Mouse (Mus musculus) lung, postnatal 10 days (tissue): ENCODE results near the gene Bche.

Source experiments
- DNase-seq: peaks from one replicate; pipeline ENCODE4 v3.0.0; 2021

Bche gene

DNA sequence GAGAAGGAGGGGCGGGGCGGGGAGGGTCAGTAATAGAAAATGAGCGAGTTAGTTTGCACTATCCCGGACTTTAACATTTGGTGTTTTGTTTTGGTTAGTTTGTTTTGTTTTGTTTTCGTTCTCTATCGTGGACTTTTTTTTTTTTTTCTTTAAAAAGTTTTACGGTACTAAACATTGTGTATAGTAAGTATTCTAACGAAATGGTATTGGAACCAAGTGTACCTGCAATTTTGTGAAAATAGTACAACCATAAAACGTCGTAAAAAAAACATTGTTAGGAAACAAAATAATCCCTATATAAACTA lies at the start of gene Bche:
Gene Bche, minus strand, starts transcription at position 6 of the 305 bp plus-strand sequence.
- DNase-seq: no peak

DNA sequence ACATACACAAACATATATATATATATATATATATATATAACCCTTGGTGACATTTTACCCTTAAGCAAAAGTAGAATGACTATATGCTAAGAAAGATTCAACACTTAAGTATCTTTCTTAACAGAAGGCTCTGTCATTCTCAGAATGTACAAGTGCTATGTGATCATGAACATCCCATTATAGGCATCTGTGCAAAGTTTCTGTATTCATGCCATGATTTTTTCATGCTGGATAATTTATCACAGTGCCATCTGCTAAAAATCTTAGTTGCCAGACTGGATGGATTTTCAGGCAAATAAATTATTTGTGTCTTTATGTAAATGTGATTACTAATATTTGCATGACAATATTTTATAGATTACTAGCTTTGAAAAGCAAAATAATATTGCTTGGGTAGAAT lies 33.8 kb upstream of the Bche start:
- no peak for DNase-seq

DNA sequence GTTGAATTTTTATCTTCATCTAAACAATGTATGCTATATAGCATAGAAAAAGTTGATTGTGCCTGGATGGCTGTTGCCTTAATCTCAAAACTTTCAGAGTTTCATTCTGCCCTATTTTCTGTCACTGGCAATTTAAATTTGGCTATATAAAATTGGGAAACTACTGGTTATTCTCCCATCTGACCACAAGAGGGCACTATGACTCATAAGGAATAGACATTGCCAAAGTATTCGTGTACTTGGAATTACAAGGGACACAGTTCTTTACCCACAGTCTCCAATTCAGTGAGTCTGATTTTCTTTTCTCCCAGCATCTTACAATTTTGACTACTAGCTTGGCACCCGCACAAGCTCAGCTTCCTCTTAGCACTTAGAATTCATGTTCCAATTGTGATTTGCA lies 23.5 kb upstream of the Bche start:
- DNase-seq: no peak

DNA sequence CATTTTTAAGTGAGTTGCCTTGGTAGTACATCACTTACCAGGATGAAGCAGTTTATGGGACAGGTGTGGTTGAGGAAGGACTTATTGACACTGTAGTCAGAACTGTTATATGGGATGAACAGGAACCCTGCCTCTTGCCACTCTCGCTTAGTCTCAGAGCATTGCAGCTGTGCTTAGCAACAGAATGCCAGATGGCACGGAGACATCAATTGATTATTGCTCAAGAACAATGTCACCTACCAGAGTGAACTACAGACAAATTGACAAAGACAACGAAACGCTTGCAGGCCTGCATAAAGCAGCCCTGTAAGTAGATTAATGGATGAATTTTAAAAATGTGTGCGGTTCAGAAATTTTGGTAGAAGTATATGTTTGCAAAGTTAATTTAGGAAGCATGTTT lies 21.3 kb upstream of the Bche start:
- no peak for DNase-seq

DNA sequence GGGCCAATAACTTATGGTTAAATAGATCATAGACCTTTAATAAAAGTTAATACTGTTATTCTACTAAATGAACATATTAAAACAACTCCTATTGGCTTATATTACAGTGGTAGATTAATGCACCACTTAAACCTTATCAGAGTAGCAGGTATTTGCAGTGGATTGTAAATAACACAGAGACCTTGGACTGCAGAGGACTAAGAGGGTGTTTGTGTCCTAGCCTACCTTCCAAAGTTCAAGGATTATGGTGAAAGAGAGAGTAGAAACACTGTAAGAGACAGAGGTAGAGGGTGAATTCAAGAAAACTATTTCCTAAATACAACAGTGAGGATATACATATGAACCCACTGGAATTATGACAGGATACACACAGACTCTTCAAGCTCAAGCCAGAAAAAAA lies 17.5 kb upstream of the Bche start:
- DNase-seq: no peak

DNA sequence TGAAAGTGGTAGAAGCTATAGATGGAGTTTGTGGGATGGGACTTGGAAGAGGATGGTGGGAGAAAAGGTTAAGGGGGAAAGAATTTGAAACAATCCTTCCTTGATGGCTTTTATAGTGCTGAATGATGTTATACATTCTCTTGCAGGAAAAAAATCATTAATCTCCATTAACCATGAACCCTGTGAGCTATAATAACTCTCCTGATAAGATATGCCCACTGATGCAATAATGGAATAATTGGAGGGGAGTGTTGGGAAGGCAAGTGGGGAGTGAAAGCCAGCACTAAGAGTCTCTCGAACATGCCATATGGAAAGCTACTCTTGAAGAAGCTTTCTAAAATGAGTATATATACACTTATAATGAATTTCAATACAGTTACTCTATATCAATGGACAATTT lies 16.7 kb upstream of the Bche start:
- no peak for DNase-seq

DNA sequence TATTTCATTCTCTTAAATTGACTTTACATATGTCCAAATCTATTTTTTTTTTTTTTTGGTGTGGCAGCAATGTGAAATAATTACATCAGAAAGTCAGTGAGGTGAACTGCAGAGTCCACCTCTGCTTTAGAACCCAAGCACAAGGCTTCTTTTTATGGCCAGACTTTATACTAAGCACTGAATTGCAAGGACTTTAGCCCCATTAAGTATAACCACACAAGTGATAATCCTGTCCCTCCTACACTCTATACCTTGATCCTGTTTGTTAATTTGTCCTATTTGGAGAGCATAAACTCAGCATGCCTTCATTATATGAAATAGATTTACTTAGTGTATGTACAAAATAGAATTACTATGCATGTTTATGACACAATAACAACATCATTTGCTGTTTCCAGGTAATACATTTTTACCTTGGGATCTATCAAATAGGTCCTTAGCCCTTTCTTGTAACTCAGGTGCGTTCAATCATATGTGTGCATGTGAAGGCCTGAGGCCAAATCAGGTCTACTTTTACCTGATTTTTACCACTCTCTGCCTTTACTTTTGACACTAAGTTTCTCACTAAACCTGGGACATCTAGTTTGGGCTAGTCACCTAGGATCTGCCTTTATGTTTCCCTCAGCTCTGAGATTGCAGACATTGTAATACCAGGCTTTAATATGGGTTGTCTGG lies 9.5 kb upstream of the Bche start:
- no peak for DNase-seq

DNA sequence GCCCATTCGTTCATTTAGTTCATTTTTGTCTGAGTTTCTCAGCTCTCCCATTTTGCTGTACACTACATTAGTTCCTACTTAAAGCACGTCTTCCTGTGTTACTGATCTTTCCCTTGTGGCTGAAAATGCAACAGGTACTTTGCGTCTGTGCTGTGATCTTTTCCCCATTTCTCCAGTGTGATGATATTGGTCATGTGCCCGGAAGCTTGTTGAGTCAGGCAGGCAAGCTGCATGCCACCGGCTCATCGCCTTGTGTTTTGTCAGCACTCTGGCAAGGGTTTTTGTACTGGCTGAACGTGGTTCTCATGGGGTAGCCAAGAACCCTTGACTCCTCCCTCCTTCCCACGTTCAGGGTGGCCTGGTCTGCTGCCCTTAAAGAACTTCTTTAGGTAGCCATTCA lies 1.7 kb upstream of the Bche start:
- DNase-seq: peak; percentile 2

DNA sequence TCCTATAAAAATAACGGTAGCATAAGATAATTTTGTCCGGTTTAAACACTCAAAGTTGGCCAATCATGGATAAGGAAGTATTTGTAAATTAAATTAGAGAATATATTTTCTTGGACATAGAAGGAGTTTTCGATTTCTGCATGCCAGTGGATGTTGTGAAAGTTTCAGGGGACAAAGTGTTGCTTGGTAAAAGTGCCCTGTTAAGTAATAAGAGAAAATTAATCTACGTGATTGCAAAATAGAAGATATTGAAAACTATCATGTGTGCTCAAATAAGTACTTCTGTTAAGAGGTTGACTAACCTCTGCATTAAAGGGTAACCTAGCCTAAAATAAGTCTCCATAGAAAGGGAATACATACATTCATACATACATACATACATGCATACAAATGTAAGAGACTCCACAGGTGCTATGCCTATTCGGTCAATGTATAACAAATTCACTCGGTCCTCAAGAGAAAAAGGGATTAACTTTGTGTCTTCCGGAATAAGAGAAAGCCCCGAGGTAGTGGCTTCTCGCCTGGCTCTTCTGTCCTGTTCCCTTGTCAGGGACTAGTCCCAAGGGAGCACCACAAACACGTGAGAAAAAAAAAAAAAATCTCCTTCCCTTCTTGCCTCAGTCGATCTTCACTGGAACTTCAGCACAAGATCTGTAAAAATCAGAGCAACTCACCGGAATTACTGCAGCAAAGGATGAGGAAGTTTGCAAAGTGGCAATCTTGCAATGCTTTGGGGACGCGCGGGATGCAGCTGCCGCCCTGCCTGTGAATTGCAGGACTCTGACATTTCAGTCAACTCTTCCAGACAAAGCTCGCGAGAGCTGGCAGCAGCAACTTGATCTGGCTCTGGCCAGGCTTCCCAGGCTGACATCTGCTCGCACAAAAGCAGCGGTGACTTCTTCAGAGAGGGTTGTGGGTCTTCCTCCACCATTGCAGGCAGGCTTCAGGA lies 480 bp downstream of the Bche start:
- peak; percentile 85 for DNase-seq

DNA sequence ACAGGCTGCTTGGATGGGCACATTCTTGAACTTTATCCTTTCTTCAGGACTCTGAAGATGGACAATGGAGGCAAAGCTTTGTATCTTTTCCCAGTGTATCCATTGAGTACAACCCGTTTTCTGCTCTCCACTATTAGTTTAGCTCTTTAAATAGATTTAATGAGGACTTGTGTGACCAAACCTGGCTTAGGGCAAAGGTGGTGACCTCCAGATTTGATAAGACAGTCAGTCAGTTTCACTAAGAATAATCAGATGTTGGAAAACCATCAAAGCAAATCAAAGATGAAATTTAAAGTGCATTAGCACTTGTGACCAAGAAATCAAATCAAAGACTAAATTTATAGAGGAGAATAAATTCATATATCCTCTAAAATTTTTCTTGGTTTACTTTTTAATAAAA lies 1.7 kb downstream of the Bche start:
- DNase-seq: no peak

DNA sequence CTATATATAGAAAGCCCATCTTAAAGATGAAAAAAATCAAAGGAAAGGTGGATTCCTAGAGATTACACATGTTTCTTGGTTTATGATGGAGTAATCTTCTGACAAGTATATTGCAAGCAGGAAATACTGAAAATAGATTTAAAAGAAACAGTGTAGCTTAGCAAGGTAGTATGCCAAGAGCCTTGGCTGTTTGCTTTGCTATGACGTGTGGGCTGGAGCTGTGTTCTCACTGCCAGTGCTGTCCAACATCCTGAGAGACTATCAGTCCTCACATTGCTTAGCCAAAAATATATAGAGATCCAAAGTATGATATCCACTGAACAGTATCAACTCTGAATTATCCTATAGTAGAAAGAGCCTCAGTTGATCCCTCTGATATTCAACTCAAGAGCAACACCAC lies 9.3 kb downstream of the Bche start:
- no peak for DNase-seq

DNA sequence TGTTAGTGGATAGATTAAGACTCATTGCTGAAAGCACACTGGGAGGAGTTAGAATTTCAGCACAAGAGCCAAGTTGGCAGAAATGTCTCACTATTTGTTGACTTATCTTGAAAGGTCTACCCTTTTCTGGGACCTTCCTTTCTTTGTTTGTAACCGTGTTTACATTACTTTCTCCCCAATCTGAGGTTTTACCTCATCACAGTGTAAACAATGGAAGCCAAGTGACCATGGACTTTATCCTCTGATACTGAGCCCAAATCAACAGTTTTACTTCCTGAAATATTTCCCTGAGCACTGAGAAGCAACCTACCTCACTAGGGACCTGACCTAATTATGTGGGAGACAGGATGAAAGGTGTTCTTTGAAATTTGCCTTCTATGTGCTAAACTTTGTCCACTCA lies 34.9 kb downstream of the Bche start:
- DNase-seq: no peak

DNA sequence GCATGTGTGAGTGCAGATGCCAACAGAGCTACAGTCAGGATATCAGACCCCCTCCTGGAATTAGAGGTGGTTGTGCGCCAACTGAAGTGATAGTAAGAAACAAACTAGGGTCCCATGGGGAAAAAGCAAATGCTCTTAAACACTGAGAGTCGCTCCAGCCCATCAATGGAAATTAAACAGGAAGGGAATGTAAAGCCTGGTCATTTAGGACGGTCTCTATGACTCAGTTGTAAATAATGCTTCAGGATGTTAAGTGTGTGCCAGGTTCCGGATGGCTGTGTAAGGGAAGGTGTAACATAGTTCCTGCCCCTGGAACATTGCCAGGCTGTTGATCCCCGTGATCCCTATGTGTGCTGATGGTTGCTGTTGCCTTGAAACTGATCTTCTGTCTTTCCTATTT lies 40.0 kb downstream of the Bche start:
- no peak for DNase-seq

DNA sequence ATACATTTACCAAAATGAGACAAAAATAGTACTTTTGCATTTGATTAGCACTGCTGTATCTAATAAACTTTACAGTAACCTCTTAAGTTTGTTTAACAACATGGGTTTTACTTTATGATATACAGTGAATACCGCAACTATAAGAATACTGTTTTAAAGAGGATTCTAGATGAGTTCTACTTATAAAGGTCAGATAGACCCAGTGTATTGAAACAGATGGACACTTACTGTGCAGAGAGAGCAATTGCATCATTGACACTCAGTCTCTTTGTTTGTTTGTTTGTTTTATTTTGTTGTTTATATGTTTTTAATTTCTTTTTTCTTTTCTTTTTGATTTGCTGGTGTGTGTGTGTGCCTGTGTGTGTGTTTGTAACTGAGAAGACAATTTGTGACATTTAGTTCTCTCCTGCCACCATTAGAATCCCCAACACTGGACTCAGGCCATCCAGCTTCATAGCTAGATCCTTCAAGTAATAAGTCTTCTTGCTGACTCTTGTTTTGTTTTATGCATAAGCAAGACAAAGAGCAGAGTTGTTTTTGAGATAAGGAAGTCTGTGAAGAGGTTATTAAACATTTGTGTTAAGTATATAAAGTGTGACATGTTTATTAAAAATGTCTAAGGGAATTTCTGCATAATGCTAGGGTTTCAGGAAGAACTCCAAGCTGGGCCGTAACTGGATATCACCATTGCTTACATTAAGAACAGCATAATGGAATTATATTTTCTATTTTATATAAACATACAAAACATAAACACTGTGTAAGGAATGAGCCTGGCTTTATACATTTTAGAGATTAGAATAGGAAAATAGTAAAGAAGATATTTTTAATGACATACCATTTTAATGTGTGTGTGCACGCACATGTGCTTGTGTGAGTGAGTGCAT lies 40.7 kb downstream of the Bche start:
- no peak for DNase-seq

DNA sequence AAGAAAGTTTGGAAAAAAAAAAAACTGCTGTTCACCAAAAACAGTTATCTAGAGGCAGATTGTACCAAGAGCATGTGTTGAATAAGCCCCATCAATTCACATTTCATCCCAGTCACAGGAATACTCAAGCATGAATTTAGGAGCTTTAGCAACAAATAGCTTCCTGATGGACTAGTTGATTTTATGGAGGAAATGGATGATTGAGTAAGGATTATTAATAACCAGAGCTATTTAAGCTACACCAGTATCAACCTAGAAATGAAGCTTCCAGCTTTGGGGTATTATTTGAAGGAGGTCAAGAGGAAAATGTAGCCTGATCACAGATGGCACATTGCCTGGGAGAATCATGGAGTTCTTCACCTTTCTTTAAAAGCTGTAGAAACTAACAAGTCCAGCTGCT lies 57.9 kb downstream of the Bche start:
- no peak for DNase-seq

DNA sequence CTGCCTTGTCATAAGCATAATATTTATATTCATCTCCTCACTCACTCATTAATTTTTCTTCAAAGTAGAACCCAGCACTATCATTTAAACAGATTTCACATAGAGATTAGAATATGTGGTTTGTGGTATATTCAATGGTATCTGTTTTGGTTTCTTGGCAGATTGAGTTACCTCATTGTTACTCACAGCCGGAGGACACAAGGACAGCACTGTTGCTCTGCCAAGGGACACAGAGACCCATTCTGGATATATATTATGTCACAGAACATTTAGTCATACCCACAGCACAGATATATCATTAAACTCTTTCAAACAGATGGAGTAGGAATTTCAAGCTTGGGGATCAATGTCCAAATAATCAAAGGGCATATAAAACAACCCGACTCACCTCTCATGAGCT lies 61.2 kb downstream of the Bche start:
- DNase-seq: no peak

DNA sequence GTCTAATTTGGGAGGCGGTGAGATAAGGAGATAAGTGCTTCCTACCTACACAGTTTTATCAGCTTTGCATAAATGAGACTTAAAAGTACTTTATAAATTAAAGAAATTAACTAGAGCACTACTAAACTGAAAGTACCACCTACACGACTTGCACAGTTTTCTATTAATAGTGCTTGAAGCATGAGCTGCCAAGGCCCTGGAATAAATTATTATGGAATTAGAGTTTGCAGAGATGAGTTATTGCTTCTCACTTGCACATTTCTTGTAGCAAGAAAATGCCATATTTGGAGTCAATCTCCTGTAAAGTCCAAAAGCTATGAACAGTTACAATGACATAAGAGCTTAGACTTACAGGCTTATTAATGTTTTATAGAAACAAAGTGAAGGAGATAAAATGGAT lies 96.8 kb downstream of the Bche start:
- DNase-seq: no peak

DNA sequence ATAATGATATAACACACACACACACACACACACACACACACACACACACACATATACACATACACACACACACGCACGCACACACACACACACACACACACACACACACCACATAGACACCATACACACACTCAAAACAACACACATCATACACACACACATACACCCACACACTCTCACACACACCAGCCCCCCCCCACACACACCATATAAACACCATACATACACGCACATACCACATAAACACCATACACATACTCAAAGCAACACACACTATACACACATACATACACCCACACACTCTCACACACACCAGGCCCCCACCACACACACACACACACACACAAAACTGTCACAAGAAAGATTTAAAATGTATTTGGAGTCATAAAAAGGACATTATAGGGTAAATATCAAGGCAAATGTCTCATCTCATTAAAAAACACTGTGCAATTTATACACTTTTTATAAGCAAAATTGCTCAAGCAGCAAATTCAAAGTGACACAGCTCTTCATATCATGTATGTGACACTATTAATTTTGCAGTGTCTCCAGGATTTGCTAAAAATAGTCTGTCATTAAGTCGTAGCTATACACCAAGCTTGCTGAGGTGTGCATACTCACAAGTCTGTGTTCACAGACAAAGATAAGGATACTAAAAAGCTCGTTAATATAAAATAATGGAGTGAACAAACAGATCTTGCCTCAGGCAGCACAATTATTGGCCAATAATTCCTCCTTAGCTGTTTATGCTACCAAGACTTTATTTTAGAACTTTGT lies 116.3 kb downstream of the Bche start:
- no peak for DNase-seq
